Mouse (Mus musculus) kidney, adult 9 months (tissue): Measurements from ENCODE around the gene Slc1a2.

ENCODE experiments used
- DNase-seq: peaks from one replicate; pipeline ENCODE4 v3.0.0; 2022

The Slc1a2 gene

DNA sequence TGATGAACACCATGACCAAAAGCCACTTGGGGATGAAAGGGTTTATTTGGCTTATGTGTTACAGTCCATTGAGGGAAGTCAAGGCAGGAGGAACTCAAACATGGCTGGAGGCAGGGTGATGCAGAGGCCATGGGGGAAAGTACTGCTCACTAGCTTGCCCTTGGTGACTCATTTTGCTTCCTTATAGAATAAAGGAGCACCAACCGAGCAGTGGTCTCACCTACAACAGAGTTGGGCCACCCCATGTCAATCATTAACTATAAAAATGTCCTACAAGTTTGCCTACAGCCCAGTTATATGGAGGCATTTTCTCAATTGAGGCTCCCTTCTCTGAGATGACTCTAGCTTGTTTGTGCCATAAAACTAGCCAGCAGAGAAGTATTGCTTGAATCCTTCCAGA, 169.4 kb downstream of the Slc1a2 start:
- no peak for DNase-seq

- no peak for DNase-seq
Observed at GRCm38 (mm10) chr2:102828381-102828780, 169.9 kb downstream of the Slc1a2 start.

- peak; percentile 78 for DNase-seq
Observed at GRCm38 (mm10) chr2:102829201-102829600, 170.7 kb downstream of the Slc1a2 start.

GRCm38 (mm10) chr2:102831547-102831946, 173.1 kb downstream of the Slc1a2 start:
- no peak for DNase-seq

- DNase-seq: no peak
Observed at GRCm38 (mm10) chr2:102838179-102838578, 179.7 kb downstream of the Slc1a2 start.
